Mouse (Mus musculus) myocyte (in vitro differentiated cells): ENCODE measurements at regions not wholly inside any gene's neighbourhood (a gene's known extent, or its start where the extent isn't known, plus 50 kb on each side); places are given as distances from the start of the nearest gene placed in this dataset.

Experiments used
- E2F4 ChIP-seq: IDR thresholded peaks from one replicate; pipeline ENCODE4 v1.6.1; 2011; ENCODE audit warnings: mild to moderate bottlenecking, control low read depth, moderate library complexity; ENCODE audit not compliant: insufficient read depth
- MAX ChIP-seq: IDR thresholded peaks from one replicate; pipeline ENCODE4 v1.6.1; 2011; ENCODE audit warnings: low read depth, mild to moderate bottlenecking, control low read depth
- MYOD1 ChIP-seq, 3 experiments: IDR thresholded peaks; one replicate each; pipeline ENCODE4 v1.6.1; 2011; ENCODE audit warnings: control low read depth in 2 of 3, low read depth in 2 of 3, mild to moderate bottlenecking in 2 of 3, moderate library complexity in 1 of 3; ENCODE audit not compliant: insufficient read length in 2 of 3, control insufficient read depth in 1 of 3
- MYOG ChIP-seq, 3 experiments: IDR thresholded peaks; one replicate each; pipeline ENCODE4 v1.6.1; 2011; ENCODE audit warnings: control low read depth in 2 of 3, low read depth in 2 of 3, mild to moderate bottlenecking in 2 of 3; ENCODE audit not compliant: insufficient read length in 2 of 3, control insufficient read depth in 1 of 3, insufficient read depth in 1 of 3
- POLR2A ChIP-seq: IDR thresholded peaks from one replicate; pipeline ENCODE4 v1.6.1; 2011; ENCODE audit warnings: low read depth, mild to moderate bottlenecking, control low read depth, moderate library complexity; ENCODE audit not compliant: insufficient read length
- POLR2AphosphoS2 ChIP-seq: IDR thresholded peaks from one replicate; pipeline ENCODE4 v1.6.1; 2011; ENCODE audit warnings: low read depth, control low read depth; ENCODE audit not compliant: insufficient read length
- REST ChIP-seq: IDR thresholded peaks from one replicate; pipeline ENCODE4 v1.6.1; 2011; ENCODE audit warnings: mild to moderate bottlenecking, control low read depth, moderate library complexity; ENCODE audit not compliant: insufficient read depth, insufficient read length
- SRF ChIP-seq: IDR thresholded peaks from one replicate; pipeline ENCODE4 v1.6.1; 2011; ENCODE audit warnings: low read depth; ENCODE audit not compliant: control insufficient read depth, insufficient read length
- TCF12 ChIP-seq: IDR thresholded peaks from one replicate; pipeline ENCODE4 v1.6.1; 2011; ENCODE audit warnings: mild to moderate bottlenecking, control low read depth; ENCODE audit not compliant: poor library complexity, insufficient read depth, severe bottlenecking
- TCF3 ChIP-seq: IDR thresholded peaks from one replicate; pipeline ENCODE4 v1.6.1; 2011; ENCODE audit warnings: low read depth, control low read depth; ENCODE audit not compliant: insufficient read length
- USF1 ChIP-seq: IDR thresholded peaks from one replicate; pipeline ENCODE4 v1.6.1; 2011; ENCODE audit warnings: low read depth, mild to moderate bottlenecking, control low read depth, moderate library complexity

- no peak for TF ChIP-seq USF1
- no peak for TF ChIP-seq POLR2A
- no peak for TF ChIP-seq MAX
- TF ChIP-seq MYOD1 (IDR thresholded peaks at IDR 0.05; ENCODE audit: control insufficient read depth in 1 of 3, insufficient read length in 2 of 3, low read depth in 2 of 3) = no peak
- no peak for TF ChIP-seq TCF12
- no peak for TF ChIP-seq POLR2AphosphoS2
- no peak for TF ChIP-seq E2F4
- no peak for TF ChIP-seq MYOG (IDR thresholded peaks at IDR 0.05; ENCODE audit: control insufficient read depth in 1 of 3, insufficient read depth in 1 of 3, insufficient read length in 2 of 3, low read depth in 2 of 3)
- no peak for TF ChIP-seq SRF
- no peak for TF ChIP-seq TCF3
- no peak for TF ChIP-seq REST
Observed at GRCm38 (mm10) chr12:54479841-54480240, 176.5 kb downstream of the Sptssa start.
